Mouse (Mus musculus) midbrain, embryonic 10.5 days (tissue): Measurements from ENCODE around the gene Fut11. TPM values are rescaled to one million over a fixed set of nuclear protein-coding genes. Genes with fewer than 3 reads are reported as not detected.

Experiments used
- DNase-seq: peaks from one replicate; pipeline ENCODE4 v3.0.0-alpha.2; 2017; ENCODE audit warnings: low spot score
- H3K27ac ChIP-seq: fragments of 300-500 bp; sonication (generic); replicated peaks from 2 replicates; pipeline ENCODE4 v1.5.1; 2016; ENCODE audit warnings: mild to moderate bottlenecking
- H3K27me3 ChIP-seq: fragments of 300-500 bp; sonication (generic); 2 replicates; pipeline ENCODE4 v1.6.1; 2016; ENCODE audit warnings: low read depth, mild to moderate bottlenecking; ENCODE audit not compliant: poor library complexity, severe bottlenecking
- H3K36me3 ChIP-seq: fragments of 300-500 bp; sonication (generic); 2 replicates; pipeline ENCODE4 v1.6.1; 2016; ENCODE audit warnings: mild to moderate bottlenecking, moderate library complexity
- H3K4me1 ChIP-seq: fragments of 300-500 bp; sonication (generic); 2 replicates; pipeline ENCODE4 v1.6.1; 2016
- H3K4me3 ChIP-seq: fragments of 300-500 bp; sonication (generic); 2 replicates; pipeline ENCODE4 v1.5.1; 2016; ENCODE audit warnings: mild to moderate bottlenecking, moderate library complexity
- H3K9me3 ChIP-seq: fragments of 300-500 bp; sonication (generic); replicated peaks from 2 replicates; pipeline ENCODE4 v1.6.1; 2016; ENCODE audit warnings: mild to moderate bottlenecking
- WGBS: fragments of 180-500 bp; shearing (Covaris S2); methylation state at CpG from one replicate; pipeline ENCODE4 v1.1.7; 2016; 5-methylcytosine and 5-hydroxymethylcytosine counted together
- polyA plus RNA-seq: library from polyadenylated mRNA; unstranded; fragments of >200 nt; fragmentation: Nextera tagmentation; extraction: Ambion mirVana; gene quantifications from 2 replicates; pipeline ENCODE4 v1.2.1, GENCODE M21; 2016

Gene Fut11
- polyA plus RNA-seq, 1 experiment from 2014 or later: 18.3 TPM

DNA sequence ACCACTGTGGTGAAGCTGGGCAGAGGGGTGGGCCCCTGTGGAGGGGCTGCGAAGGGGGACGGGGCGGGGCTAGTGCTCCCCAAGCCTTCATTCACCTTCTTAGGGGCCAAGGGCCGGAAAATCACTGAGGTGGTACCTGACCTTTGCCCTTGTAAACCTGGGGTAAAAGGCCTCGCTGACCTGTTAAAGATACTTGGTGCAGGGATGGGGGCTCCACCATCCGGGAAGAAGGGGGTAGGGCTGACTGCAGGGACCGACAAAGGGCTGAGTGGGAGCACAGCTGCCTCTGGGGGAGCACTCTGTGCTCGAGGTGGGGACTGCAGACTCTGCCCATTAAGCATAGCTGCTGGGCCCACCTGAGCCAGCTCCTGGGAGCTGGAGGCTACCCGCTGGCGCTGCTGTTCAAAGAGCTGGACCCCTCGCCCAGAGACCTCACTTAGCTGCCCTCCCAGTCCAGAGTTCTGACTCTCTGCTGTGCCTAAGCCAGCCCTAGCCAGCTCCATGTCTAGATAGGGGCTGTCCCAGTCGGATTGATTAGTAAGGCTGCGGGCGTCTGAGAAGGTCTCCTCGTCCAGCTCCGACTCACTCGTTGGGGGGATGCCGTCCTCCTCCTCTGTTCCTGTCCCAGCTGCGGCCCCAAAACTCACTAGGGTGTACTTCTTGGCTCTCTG, 33.0 kb upstream of the Fut11 start:
- Histone ChIP-seq H3K9me3 (no peaks in the 10 kb centered on the region), H3K27ac (peak overlapping the region; percentile 87), H3K27me3 (peaks cover 41% of the 10 kb centered on the region), H3K4me1 (peaks cover 28% of the 10 kb centered on the region), H3K36me3 (no peaks in the 10 kb centered on the region), H3K4me3 (peak overlapping the region; percentile 75)
- DNase-seq: peak; percentile 44
- 10% methylated on average over 19 of the region's 19 CpGs for WGBS

DNA sequence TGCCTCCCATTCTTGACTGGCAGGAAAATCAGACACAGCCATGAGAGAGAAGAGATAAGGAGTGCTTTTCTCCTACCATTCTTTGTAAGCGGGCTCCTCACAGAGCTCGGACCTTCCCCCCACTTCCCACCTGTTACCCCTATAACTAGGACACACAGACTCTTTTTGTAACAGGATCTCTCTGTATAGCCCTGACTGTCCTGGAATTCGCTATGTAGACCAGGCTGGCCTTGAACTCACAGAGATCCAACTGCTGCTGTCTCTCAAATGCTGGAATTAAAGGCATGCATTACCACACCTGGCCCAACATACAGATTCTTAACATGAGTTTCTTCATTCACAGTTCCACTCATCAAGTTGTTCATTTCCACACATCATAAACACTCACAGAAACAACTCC, 32.0 kb upstream of the Fut11 start:
- Histone ChIP-seq H3K36me3 (no peaks in the 10 kb centered on the region), H3K9me3 (no peaks in the 10 kb centered on the region), H3K4me1 (peaks cover 28% of the 10 kb centered on the region), H3K27me3 (peaks cover 46% of the 10 kb centered on the region), H3K4me3 (no peak overlapping the region), H3K27ac (no peak overlapping the region)
- no peak for DNase-seq
- WGBS: 86% methylated on average over 3 of the region's 3 CpGs

DNA sequence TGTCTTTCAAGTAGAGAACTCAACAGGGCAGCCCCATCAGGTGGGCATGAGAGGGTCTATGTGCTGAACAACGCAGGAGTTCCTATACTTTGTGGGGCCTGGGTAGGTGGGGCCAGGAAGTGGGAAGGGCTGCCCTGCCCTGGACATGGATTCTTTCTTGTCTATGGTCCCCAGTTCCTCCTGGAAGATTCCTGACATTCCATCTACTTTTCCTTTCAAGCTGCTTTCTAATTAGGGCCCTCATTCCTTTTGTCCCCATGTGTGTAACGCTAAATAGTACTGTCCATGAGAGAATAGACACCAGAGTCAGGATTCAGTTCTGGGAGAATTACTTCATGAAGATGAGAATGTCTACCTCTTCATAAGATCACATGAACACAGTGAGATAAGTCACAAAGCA, 31.2 kb upstream of the Fut11 start:
- Histone ChIP-seq H3K36me3 (no peaks in the 10 kb centered on the region), H3K27me3 (peaks cover 49% of the 10 kb centered on the region), H3K27ac (no peak overlapping the region), H3K4me1 (peaks cover 28% of the 10 kb centered on the region), H3K4me3 (no peak overlapping the region), H3K9me3 (no peaks in the 10 kb centered on the region)
- WGBS: 78% methylated on average over 2 of the region's 2 CpGs
- no peak for DNase-seq

DNA sequence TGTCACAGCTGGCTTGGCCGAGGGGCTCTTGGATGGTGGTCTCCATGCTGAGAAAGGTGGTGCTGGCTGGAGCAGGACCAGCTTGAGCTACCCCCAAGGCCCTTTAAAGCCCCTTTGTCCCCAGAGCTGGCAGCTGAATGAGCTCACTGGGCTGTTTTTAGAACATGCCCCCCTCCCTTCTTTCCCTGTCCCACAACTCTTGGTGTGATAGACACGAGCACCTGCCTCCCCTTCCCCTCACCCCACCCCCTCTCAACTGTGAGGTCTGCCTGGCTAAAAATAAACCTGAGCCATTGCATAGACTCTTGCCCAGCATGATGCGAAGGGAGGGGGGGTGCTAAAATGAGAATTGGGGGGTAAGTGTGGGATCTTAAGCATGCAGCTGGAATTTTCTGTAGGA, 30.3 kb upstream of the Fut11 start:
- Histone ChIP-seq H3K27ac (no peak overlapping the region), H3K4me3 (no peak overlapping the region)

DNA sequence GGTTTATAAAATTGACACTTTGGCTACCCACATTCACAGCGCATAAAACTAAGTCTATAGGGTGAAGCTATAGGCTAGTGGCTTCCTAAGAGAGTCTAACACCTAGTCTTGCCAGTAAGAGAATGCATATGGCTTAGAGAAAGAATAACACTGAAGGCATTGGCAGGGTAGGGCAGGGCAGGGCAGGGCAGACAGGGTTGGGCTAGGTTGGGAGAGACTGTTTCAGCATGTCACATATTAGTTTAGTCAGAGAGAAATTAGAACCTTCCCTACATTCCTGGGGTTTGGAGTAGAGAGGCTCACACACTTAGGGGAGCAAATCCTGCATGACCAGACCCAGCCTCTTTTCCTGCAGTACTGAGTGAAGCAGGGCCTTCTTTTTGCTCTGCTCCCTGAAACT, 27.3 kb upstream of the Fut11 start:
- H3K36me3 ChIP-seq: no peaks in the 10 kb centered on the region
- no peaks in the 10 kb centered on the region for H3K9me3 ChIP-seq
- DNase-seq: no peak
- no peak overlapping the region for H3K4me3 ChIP-seq
- no peak overlapping the region for H3K27ac ChIP-seq
- H3K4me1 ChIP-seq: peaks cover 8% of the 10 kb centered on the region
- peaks cover 43% of the 10 kb centered on the region for H3K27me3 ChIP-seq
- WGBS: 70% methylated on average over 1 of the region's 1 CpGs

More for the DNA sequence above, 30.3 kb upstream of the Fut11 start:
- Histone ChIP-seq H3K9me3 (no peaks in the 10 kb centered on the region), H3K4me1 (peaks cover 28% of the 10 kb centered on the region), H3K27me3 (peaks cover 56% of the 10 kb centered on the region), H3K36me3 (no peaks in the 10 kb centered on the region)
- WGBS: 71% methylated on average over 3 of the region's 3 CpGs
- no peak for DNase-seq

DNA sequence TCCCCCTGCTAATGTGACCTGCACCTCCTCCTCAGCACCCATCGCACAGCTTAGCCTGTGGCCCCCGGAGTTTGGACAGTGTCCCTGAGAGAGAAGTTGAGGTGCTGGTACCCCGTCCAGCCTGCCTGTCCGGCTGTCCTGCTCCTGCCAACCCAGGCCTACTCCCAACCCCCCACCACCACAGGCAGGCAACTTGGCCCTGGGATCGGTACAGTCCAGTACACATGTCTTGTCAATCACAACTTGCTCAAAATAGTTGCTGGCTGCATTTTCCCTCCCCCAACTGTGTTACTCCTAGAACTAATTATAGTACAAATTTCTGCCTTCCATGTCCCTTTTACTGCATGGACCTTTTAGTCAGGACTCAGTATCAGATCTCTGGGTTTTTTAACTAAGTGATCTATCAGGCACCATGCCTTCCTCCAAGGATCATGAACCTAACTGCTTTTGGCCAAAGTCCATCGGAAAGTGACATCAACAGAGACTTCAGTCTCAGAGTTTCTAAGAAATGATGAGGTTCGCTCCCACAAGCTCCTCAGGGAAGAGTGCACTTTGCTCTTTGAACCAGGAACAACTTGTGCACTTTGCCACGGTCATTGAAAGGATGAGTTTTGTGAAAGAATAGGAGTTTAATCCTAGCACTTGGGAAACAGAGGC, 26.5 kb upstream of the Fut11 start, which contains the start of gene Synpo2l:
TSS of gene Synpo2l (minus strand) at position 201 of the 657 bp plus-strand sequence.
- Histone ChIP-seq H3K36me3 (no peaks in the 10 kb centered on the region), H3K27ac (no peak within 1 kb of the TSS), H3K4me1 (peaks cover 6% of the 10 kb centered on the region), H3K27me3 (peaks cover 35% of the 10 kb centered on the region), H3K9me3 (no peaks in the 10 kb centered on the region), H3K4me3 (no peak within 1 kb of the TSS)
- DNase-seq: no peak
- 87% methylated on average over 8 of the region's 8 CpGs for WGBS

DNA sequence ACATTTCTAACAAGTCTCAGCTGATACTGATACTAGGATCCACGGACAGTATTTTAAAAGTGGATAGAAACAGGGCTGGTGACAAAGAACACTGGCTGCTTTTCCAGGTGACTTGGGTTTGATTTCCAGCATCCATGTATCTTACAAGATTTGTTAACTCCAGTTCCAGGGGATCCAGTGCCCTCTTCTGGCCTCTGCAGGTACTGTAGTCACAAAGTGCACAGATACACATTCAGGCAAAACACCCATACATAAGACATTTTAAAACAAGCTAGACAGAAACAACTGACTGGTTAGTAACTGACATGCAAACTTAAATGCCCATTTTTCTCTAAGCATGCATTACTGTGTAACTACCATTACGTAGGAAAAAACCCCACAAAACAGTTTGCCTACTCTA, 21.8 kb upstream of the Fut11 start:
- Histone ChIP-seq H3K4me3 (peak overlapping the region; percentile 84; the same call in 1 of the 2 replicates), H3K27ac (no peak overlapping the region), H3K9me3 (no peaks in the 10 kb centered on the region), H3K4me1 (peaks cover 14% of the 10 kb centered on the region), H3K27me3 (peaks cover 13% of the 10 kb centered on the region; the same call in 1 of the 2 replicates), H3K36me3 (peaks cover 25% of the 10 kb centered on the region)
- DNase-seq: peak; percentile 26
- 92% methylated on average over 2 of the region's 2 CpGs for WGBS

DNA sequence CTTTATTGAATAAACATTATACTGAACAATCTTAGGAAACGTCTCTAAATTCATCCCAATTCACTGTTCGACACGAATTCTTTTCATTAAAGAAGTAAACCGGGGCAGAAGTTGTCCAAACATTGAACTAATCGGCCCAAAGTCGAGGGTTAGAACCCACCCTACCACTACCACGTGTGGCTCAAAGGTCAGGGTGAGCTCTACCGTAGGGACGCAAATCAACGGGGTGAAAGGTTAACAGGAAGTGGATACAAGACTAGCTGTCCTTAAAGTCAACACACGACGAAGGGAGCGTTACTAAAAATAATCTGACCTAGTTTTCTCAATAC, 21.1 kb upstream of the Fut11 start:
- DNase-seq: peak; percentile 22
- H3K27me3 ChIP-seq: peaks cover 11% of the 10 kb centered on the region; the same call in 1 of the 2 replicates
- peak overlapping the region; percentile 90 for H3K27ac ChIP-seq

DNA sequence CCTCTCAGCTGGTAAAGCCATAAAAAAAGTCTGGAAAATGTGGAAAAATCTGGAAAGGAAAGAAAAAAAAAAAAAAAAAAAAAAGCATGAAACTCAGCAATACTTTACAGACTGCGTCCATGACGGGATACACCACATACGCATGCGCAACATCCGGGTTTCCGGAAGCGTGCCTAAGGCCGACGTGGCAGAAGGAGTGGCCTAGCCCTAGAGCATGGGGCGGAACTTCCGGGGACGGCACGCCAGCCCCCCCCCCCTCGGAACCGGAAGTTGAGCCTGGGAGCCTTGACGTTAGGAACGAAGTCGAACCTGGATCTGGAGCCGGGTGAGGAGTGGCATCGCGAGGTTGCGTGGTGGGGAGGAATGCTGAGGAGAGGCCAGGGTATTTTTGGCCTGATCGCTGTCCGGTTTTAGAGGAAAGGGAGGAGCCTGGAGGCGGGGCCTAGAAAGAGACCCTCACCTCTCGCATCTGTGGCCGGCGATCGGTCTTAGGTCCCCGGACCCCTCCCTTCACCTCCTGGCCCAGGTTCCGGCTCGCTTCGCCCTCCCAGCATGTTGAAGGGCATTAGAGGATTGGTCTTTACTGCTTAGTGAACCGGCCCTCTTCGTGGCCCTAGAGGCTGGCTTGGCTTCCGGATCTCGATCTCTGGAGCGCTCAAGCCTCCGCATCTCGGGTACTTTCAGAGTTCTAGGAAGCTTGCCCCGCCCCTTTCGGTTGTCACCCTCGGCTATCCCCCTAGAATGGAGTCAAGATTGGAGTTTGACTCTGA, 20.5 kb upstream of the Fut11 start, which contains the start of gene Sec24c:
TSS of gene Sec24c (plus strand) at position 245 of the 770 bp plus-strand sequence.
- Histone ChIP-seq H3K4me3 (peak within 1 kb of the TSS; percentile 84), H3K9me3 (no peaks in the 10 kb centered on the region), H3K27ac (peak within 1 kb of the TSS; percentile 90), H3K4me1 (peaks cover 14% of the 10 kb centered on the region), H3K27me3 (peaks cover 5% of the 10 kb centered on the region; the same call in 1 of the 2 replicates), H3K36me3 (peaks cover 38% of the 10 kb centered on the region)
- under 1% methylated on average over 43 of the region's 43 CpGs for WGBS
- peak; percentile 99 for DNase-seq

More for the DNA sequence above, 21.1 kb upstream of the Fut11 start:
- WGBS: 11% methylated on average over 13 of the region's 13 CpGs
- H3K9me3 ChIP-seq: no peaks in the 10 kb centered on the region
- H3K4me3 ChIP-seq: peak overlapping the region; percentile 84
- H3K36me3 ChIP-seq: peaks cover 33% of the 10 kb centered on the region
- peaks cover 14% of the 10 kb centered on the region for H3K4me1 ChIP-seq

DNA sequence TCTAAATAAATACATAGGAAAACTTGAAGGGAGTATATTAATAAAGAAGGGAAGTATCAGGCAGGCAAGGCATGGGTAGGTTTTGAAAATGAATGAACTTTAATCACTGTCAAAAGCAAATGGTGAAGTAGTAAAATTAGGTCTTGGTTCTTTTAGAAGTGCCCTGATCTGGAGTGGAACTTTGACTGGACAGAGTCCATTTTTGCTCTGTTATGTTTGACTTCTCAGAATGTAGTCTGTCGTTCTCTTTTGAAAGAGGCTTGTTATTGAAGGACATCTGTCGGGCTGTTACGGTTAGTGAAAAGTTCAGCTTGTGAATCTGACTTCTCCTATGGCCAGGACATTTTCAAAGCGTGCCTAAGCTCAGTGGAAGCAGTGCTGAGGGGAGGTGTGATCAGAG, 16.9 kb upstream of the Fut11 start:
- Histone ChIP-seq H3K9me3 (no peaks in the 10 kb centered on the region), H3K27ac (no peak overlapping the region), H3K4me1 (peaks cover 14% of the 10 kb centered on the region), H3K4me3 (no peak overlapping the region), H3K36me3 (peaks cover 75% of the 10 kb centered on the region), H3K27me3 (no peaks in the 10 kb centered on the region)
- 95% methylated on average over 4 of the region's 4 CpGs for WGBS
- no peak for DNase-seq

DNA sequence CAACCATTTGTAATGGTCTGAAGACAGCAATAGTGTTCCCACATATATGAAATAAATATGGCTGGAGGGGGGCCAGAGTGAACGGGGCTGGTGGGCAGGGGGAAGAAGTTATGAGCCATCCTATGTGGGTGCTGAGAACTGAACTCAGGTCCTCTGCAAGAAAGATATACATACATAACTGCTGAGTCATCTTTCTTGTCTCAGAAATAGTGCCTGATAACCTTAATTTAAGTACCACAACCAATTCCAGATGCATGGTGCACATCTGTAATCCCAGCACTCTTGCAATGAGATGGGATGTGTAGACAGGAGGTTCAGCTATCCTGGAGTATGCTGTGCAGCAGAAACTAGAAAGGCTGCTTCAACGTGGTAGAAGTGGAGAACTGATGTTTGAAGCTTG, 13.0 kb upstream of the Fut11 start:
- H3K9me3 ChIP-seq: no peaks in the 10 kb centered on the region
- 90% methylated on average over 2 of the region's 2 CpGs for WGBS
- H3K4me1 ChIP-seq: no peaks in the 10 kb centered on the region
- DNase-seq: no peak
- peaks cover 100% of the 10 kb centered on the region for H3K36me3 ChIP-seq
- H3K27ac ChIP-seq: no peak overlapping the region
- no peak overlapping the region for H3K4me3 ChIP-seq
- H3K27me3 ChIP-seq: no peaks in the 10 kb centered on the region

DNA sequence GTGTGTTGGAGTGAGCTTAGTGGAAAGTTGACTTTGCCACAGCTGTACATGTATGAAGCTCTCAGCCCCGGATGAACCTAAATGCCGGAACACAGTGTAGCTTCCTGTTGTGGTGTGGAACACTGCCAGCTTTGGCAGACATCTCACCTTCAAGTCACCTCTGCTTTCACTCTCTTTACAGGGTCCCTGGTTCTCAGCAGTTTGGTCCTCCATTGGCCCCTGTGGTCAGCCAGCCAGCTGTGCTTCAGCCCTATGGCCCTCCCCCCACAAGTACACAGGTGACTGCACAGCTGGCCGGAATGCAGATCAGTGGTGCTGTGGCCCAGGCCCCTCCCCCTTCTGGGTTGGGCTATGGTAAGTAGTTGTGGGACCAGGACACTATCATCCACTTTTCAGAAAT, 12.3 kb upstream of the Fut11 start:
- H3K27ac ChIP-seq: no peak overlapping the region
- DNase-seq: no peak
- 84% methylated on average over 3 of the region's 3 CpGs for WGBS
- H3K9me3 ChIP-seq: no peaks in the 10 kb centered on the region
- no peaks in the 10 kb centered on the region for H3K27me3 ChIP-seq
- H3K4me3 ChIP-seq: no peak overlapping the region
- H3K36me3 ChIP-seq: peaks cover 100% of the 10 kb centered on the region
- H3K4me1 ChIP-seq: no peaks in the 10 kb centered on the region

DNA sequence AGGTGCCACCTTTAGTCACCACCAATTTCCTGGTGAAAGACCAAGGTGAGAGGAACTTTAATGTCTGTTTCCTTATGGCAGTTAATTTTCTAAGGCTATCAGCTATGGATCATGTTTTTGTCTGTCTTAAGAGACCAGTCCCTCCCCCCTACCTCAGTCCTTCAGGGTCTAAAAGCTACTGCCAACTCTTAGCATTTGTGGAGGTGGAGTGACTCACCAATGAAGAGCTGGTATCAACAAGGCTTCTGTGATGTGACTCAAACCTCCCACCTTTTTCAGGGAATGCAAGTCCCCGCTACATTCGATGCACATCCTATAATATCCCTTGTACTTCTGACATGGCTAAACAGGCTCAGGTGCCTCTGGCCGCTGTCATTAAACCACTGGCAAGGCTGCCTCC, 8.2 kb upstream of the Fut11 start:
- no peaks in the 10 kb centered on the region for H3K9me3 ChIP-seq
- H3K36me3 ChIP-seq: peaks cover 100% of the 10 kb centered on the region
- DNase-seq: no peak
- H3K4me1 ChIP-seq: no peaks in the 10 kb centered on the region
- 98% methylated on average over 3 of the region's 3 CpGs for WGBS
- no peak overlapping the region for H3K27ac ChIP-seq
- no peak overlapping the region for H3K4me3 ChIP-seq
- H3K27me3 ChIP-seq: no peaks in the 10 kb centered on the region
